Mouse (Mus musculus): Measurements from ENCODE around the gene Pole3.

- TF ChIP-seq CTCF (IDR thresholded peaks at IDR 0.05; ENCODE audit: low read depth, low read length) (no peak), GATA1 (IDR thresholded peaks at IDR 0.05; ENCODE audit: borderline replicate concordance, low read length) (no peak), POLR2AphosphoS5 (IDR thresholded peaks at IDR 0.05; ENCODE audit: insufficient replicate concordance, low read depth, low read length) (no peak)
Observed at GRCm38 (mm10) chr4:62566530-62566929, 41.7 kb upstream of the Pole3 start.
